In genomic region chr17:71942052-71942451, GRCm38 (mm10) we compare ENCODE assay signal across 20 mouse cellular contexts.
DNase-seq lines count a peak whose midpoint lies in the region; ATAC-seq lines count a peak whose summit lies in the region.
"Had no signal": no experiment of that assay in that cellular context is flagged by ENCODE, and none has a peak within 500 bp of the region (broad histone marks: within the 10 kb centered on the region; RNA-seq: fewer than 3 reads in every experiment).

No protein-coding gene starts in this region.

- no peak overlapping the region for H3K9ac ChIP-seq in forebrain, embryonic 14.5 days (ENCODE audit: low read length)
- no peak overlapping the region for H3K9ac ChIP-seq in forebrain, embryonic 11.5 days (ENCODE audit: low read length)
- H3K9ac ChIP-seq: lung, embryonic 15.5 days had no signal

- H3K4me2 ChIP-seq in forebrain, embryonic 14.5 days (ENCODE audit: low read length): no peak overlapping the region
- no peak overlapping the region for H3K4me2 ChIP-seq in forebrain, embryonic 11.5 days (ENCODE audit: low read depth, low read length, severe bottlenecking)
- H3K4me2 ChIP-seq: lung, embryonic 15.5 days had no signal

- no peak overlapping the region for H3K4me3 ChIP-seq in forebrain, embryonic 14.5 days (ENCODE audit: low read depth, low read length)
- no peak overlapping the region for H3K4me3 ChIP-seq in forebrain, embryonic 11.5 days (ENCODE audit: low read depth, low read length)
- H3K4me3 ChIP-seq: erythroblast, embryonic 14.5 days; heart, adult 2 months; hindbrain, embryonic 10.5 days; lung, embryonic 15.5 days; megakaryocyte, embryonic 14.5 days had no signal

- peaks cover 5% of the 10 kb centered on the region; the same call in 1 of the 2 replicates for H3K4me1 ChIP-seq in forebrain, embryonic 14.5 days (ENCODE audit: control insufficient read depth, insufficient read depth, low read length)
- H3K4me1 ChIP-seq in forebrain, embryonic 11.5 days (replicated peaks; ENCODE audit: control insufficient read depth, insufficient read depth, low read length): no peaks in the 10 kb centered on the region
- H3K4me1 ChIP-seq: lung, embryonic 15.5 days; megakaryocyte, embryonic 14.5 days had no signal

- no peaks in the 10 kb centered on the region for H3K27me3 ChIP-seq in forebrain, embryonic 14.5 days (replicated peaks; ENCODE audit: control insufficient read depth, insufficient read depth, low read length)
- H3K27me3 ChIP-seq in forebrain, embryonic 11.5 days (ENCODE audit: control insufficient read depth, insufficient read depth, low read length): no peaks in the 10 kb centered on the region
- H3K27me3 ChIP-seq: lung, embryonic 15.5 days; megakaryocyte, embryonic 14.5 days had no signal

- intact Hi-C loops in gastrocnemius, postnatal 14 days (cut with DNase I; ENCODE audit: low total_unique reads): no loop called here

- peak; percentile 32; the same call in 1 of the 2 replicates for ATAC-seq in forebrain, embryonic 14.5 days
- ATAC-seq in forebrain, embryonic 11.5 days (replicated peaks; ENCODE audit: low FRiP score): no peak
- ATAC-seq: inflammation-experienced regulatory T-cells, adult 6 months; midbrain, embryonic 16.5 days had no signal

- H3K9me3 ChIP-seq in forebrain, embryonic 14.5 days (replicated peaks; ENCODE audit: control insufficient read depth, low read length): no peaks in the 10 kb centered on the region
- H3K9me3 ChIP-seq in forebrain, embryonic 11.5 days (ENCODE audit: control insufficient read depth, low read length): no peaks in the 10 kb centered on the region
- H3K9me3 ChIP-seq: hindbrain, embryonic 10.5 days; lung, embryonic 15.5 days had no signal

- DNase-seq in forebrain, embryonic 14.5 days (ENCODE audit: low spot score): peak; percentile 26
- no peak for DNase-seq in forebrain, embryonic 11.5 days (ENCODE audit: low spot score)
- peak; percentile 26 for DNase-seq in kidney, adult 11 months
- no peak for DNase-seq in kidney, postnatal 4 days
- DNase-seq in urinary bladder, postnatal 14 days (ENCODE audit: low spot score): peak; percentile 16
- DNase-seq in urinary bladder, postnatal 25 days (ENCODE audit: low spot score): no peak
- no peak for DNase-seq in thymus, postnatal 25 days
- no peak for DNase-seq in gastrocnemius, postnatal 14 days
- DNase-seq: adrenal gland, adult 2 months; cerebellum, adult 18-20 months; cerebellum, postnatal 36 days; heart, adult 2 months; liver; right cerebral cortex, adult 18-20 months had no signal

- H3K27ac ChIP-seq in forebrain, embryonic 14.5 days (ENCODE audit: low read depth, low read length): no peak overlapping the region
- no peak overlapping the region for H3K27ac ChIP-seq in forebrain, embryonic 11.5 days (ENCODE audit: low read depth, low read length)
- H3K27ac ChIP-seq: heart, adult 2 months; hindbrain, embryonic 10.5 days; lung, embryonic 15.5 days had no signal

- no peaks in the 10 kb centered on the region for H3K36me3 ChIP-seq in forebrain, embryonic 14.5 days (ENCODE audit: control insufficient read depth, insufficient read depth, low read length)
- H3K36me3 ChIP-seq in forebrain, embryonic 11.5 days (ENCODE audit: control insufficient read depth, insufficient read depth, low read length): no peaks in the 10 kb centered on the region
- H3K36me3 ChIP-seq: hindbrain, embryonic 10.5 days; lung, embryonic 15.5 days had no signal

Comparison
In these comparisons a context has a peak if more than half of its experiments do, and no peak if none do; other contexts are left out.
1. DNase-seq: peak in forebrain, embryonic 14.5 days (single experiment), kidney, adult 11 months (single experiment) and urinary bladder, postnatal 14 days (single experiment); none in forebrain, embryonic 11.5 days (single experiment), kidney, postnatal 4 days (0 of 2), urinary bladder, postnatal 25 days (single experiment), thymus, postnatal 25 days (single experiment) and gastrocnemius, postnatal 14 days (single experiment).